Mouse (Mus musculus) CD4-positive, CD25-positive, alpha-beta regulatory T cell (primary cell): ENCODE data around the gene Mroh2b. TPM values are rescaled to one million over a fixed set of nuclear protein-coding genes. Genes with fewer than 3 reads are reported as not detected.

Source experiments
- polyA plus RNA-seq: library from polyadenylated mRNA; unstranded; fragments of 100-300 nt; shearing (Covaris generic); gene quantifications from one replicate; pipeline ENCODE4 v1.2.1, GENCODE M21; 2017

Mroh2b gene
- not detected for polyA plus RNA-seq

GRCm38 (mm10) chr15:4898437-4898836 is at the start of gene Mroh2b:
Gene Mroh2b (plus strand): TSS chr15:4898737.

Other genes with a start within 250 kb of the Mroh2b start
- gene C6, start 171.6 kb upstream of the Mroh2b start, polyA plus RNA-seq, result 0.31 TPM
- not detected for gene C7, start 165.0 kb downstream of the Mroh2b start, polyA plus RNA-seq
- gene Card6, start 209.8 kb downstream of the Mroh2b start, polyA plus RNA-seq, result 47.6 TPM
- 913 TPM for gene Rpl37, start 217.9 kb downstream of the Mroh2b start, polyA plus RNA-seq
- 31.6 TPM for gene Prkaa1, start 245.1 kb downstream of the Mroh2b start, polyA plus RNA-seq